Mouse (Mus musculus) liver, adult 2 months (tissue): ENCODE measurements around the gene Cdh3.

Experiments
- CTCF ChIP-seq: fragments of 200-500 bp; IDR thresholded peaks from 2 replicates; pipeline ENCODE4 v1.5.1; 2011; ENCODE audit warnings: low read depth, low read length, control low read depth
- POLR2A ChIP-seq: fragments of 200-500 bp; IDR thresholded peaks from 2 replicates; pipeline ENCODE4 v1.6.1; 2011; ENCODE audit warnings: low read length, control low read depth; ENCODE audit not compliant: insufficient read depth; ENCODE audit errors: extremely low read depth

DNA sequence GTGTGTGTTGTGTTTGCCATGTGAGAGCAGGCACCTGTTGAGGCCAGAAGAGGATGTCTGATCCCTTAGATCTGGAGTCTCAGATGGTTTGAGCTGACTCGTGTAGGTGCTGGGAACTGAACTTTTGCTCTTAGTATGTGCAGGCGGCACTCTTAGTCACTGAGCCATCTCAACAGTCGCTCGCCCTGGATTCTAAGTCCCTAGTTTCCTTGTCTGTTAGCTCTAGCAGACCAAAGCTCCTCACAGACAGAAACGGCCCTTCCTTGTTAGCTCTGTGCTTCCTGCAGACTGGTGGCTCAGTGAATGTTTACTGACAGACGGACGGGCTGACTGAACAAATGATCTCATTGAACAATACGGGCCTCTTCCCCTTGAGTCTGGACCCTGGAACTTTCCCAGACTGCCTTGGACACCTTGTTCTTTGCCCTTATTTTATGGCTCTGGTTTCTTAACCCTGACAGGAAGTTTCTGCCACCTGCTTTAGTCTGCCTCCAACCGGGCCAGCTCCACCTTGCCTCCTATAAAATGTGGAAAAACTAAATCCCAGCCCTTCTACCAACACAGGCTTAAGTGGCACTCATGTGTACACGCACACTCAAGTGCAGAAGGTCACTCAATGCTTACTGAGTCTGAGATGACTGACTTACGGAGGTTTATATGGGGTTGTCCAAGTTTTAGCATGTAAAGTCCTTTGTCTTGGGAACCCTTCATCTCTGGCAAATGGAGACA is 74.4 kb downstream of the Cdh3 start:
- no peak for TF ChIP-seq POLR2A
- TF ChIP-seq CTCF = no peak
